Mouse (Mus musculus) stomach, embryonic 14.5 days (tissue): Measurements from ENCODE around the gene Grik5. TPM values are rescaled to one million over a fixed set of nuclear protein-coding genes. Genes with fewer than 3 reads are reported as not detected.

ENCODE experiments used
- ATAC-seq: fragments of 200-750 bp; cut with Nextera tagmentation; 2 replicates; pipeline ENCODE4 v1.8.0; 2017; ENCODE audit warnings: low read depth, moderate TSS enrichment; ENCODE audit not compliant: insufficient number of reproducible peaks, insufficient read depth, low FRiP score
- H3K27ac ChIP-seq: fragments of 300-500 bp; sonication (generic); 2 replicates; pipeline ENCODE4 v1.5.1; 2014; ENCODE audit warnings: mild to moderate bottlenecking, low read length, moderate library complexity, mixed read lengths
- H3K27me3 ChIP-seq: fragments of 300-500 bp; sonication (generic); 2 replicates; pipeline ENCODE4 v1.6.1; 2014; ENCODE audit warnings: low read length, control low read depth, mixed read lengths; ENCODE audit not compliant: control insufficient read depth, insufficient read depth
- H3K36me3 ChIP-seq: fragments of 300-500 bp; sonication (generic); 2 replicates; pipeline ENCODE4 v1.6.1; 2014; ENCODE audit warnings: mild to moderate bottlenecking, control low read depth, low read length, moderate library complexity, mixed read lengths; ENCODE audit not compliant: control insufficient read depth, insufficient read depth
- H3K4me1 ChIP-seq: fragments of 300-500 bp; sonication (generic); 2 replicates; pipeline ENCODE4 v1.6.1; 2014; ENCODE audit warnings: low read length, control low read depth, mixed read lengths; ENCODE audit not compliant: control insufficient read depth, insufficient read depth
- H3K4me2 ChIP-seq: fragments of 300-500 bp; sonication (generic); replicated peaks from 2 replicates; pipeline ENCODE4 v1.6.1; 2014; ENCODE audit warnings: low read depth, low read length, control low read depth
- H3K4me3 ChIP-seq: fragments of 300-500 bp; sonication (generic); 2 replicates; pipeline ENCODE4 v1.5.1; 2014; ENCODE audit warnings: low read depth, low read length, control low read depth
- H3K9ac ChIP-seq: fragments of 300-500 bp; sonication (generic); replicated peaks from 2 replicates; pipeline ENCODE4 v1.6.1; 2014; ENCODE audit warnings: low read depth, mild to moderate bottlenecking, control low read depth, low read length, moderate library complexity, mixed read lengths
- H3K9me3 ChIP-seq: fragments of 300-500 bp; sonication (generic); 2 replicates; pipeline ENCODE4 v1.6.1; 2016; ENCODE audit warnings: low read depth, low read length, control low read depth; ENCODE audit not compliant: control insufficient read depth
- WGBS: fragments of 180-500 bp; shearing (Covaris S2); extraction: QIAGEN DNeasy Blood & Tissue Kit; methylation state at CpG from one replicate; pipeline ENCODE4 v1.1.7; 2014; 5-methylcytosine and 5-hydroxymethylcytosine counted together
- polyA plus RNA-seq: library from polyadenylated mRNA; unstranded; fragments of >200 nt; fragmentation: Nextera tagmentation; extraction: Ambion mirVana; gene quantifications from 2 replicates; pipeline ENCODE4 v1.2.1, GENCODE M21; 2014

Grik5 gene
- polyA plus RNA-seq, 1 experiment from 2014 or later = 12.3 TPM

GRCm38 (mm10) chr7:25087256-25087912 is 15.2 kb upstream of the Grik5 start:
- ATAC-seq = no peak
- Histone ChIP-seq H3K27ac (no peak overlapping the region), H3K9me3 (no peaks in the 10 kb centered on the region), H3K36me3 (peaks cover 25% of the 10 kb centered on the region), H3K4me1 (no peaks in the 10 kb centered on the region; the same call in 1 of the 2 replicates), H3K27me3 (no peaks in the 10 kb centered on the region), H3K4me2 (no peak overlapping the region), H3K4me3 (no peak overlapping the region), H3K9ac (no peak overlapping the region)
- WGBS = 55% methylated on average over 10 of the region's 10 CpGs

DNA sequence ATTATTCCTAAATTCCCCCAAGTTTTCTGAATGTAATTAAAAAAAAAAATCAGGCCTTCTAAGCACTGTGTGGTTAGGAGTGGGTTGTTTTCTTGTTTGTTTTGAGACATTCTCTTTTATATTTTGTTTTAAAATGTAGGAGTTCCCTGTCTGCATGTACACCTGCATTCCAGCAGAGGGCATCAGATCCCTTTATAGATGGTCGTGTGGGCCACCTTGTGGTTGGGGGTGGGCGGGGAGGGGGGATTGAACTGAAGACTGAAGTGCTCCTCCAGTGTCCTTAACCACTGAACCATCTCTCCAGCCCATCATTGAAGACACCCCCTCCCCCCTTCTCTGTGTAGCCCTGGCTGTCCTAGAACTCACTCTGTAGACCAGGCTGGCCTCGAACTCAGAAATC is 14.5 kb upstream of the Grik5 start:
- no peaks in the 10 kb centered on the region for H3K9me3 ChIP-seq
- H3K9ac ChIP-seq = no peak overlapping the region
- H3K4me1 ChIP-seq = no peaks in the 10 kb centered on the region; the same call in 1 of the 2 replicates
- H3K4me2 ChIP-seq = no peak overlapping the region
- ATAC-seq = no peak
- no peak overlapping the region for H3K4me3 ChIP-seq
- no peaks in the 10 kb centered on the region for H3K27me3 ChIP-seq
- 61% methylated on average over 3 of the region's 3 CpGs for WGBS
- peaks cover 32% of the 10 kb centered on the region for H3K36me3 ChIP-seq
- no peak overlapping the region for H3K27ac ChIP-seq

DNA sequence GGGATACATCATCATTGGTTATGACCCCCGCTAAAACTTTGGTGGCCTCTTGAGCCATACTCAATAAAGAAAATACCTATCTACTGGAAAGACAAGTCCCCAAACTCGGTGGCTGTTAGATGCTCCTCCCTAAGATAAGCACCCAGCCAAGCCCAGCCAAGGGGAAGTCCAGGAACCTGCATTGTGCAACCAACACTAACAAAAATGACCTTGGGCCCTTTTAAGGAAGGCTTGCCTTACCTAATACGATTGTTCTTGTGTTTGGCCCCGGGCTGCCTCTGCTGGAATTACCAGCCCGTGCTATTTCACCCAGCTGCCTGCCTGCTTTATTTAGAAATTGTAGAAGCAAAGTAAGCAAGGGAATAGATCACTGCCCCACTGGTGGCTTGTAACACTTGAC is 12.5 kb upstream of the Grik5 start:
- no peak for ATAC-seq
- 74% methylated on average over 5 of the region's 5 CpGs for WGBS
- no peak overlapping the region for H3K27ac ChIP-seq
- no peak overlapping the region for H3K4me3 ChIP-seq
- H3K9me3 ChIP-seq = no peaks in the 10 kb centered on the region
- no peak overlapping the region for H3K9ac ChIP-seq
- H3K27me3 ChIP-seq = no peaks in the 10 kb centered on the region
- H3K4me2 ChIP-seq = no peak overlapping the region
- no peaks in the 10 kb centered on the region; the same call in 1 of the 2 replicates for H3K4me1 ChIP-seq
- H3K36me3 ChIP-seq = peaks cover 53% of the 10 kb centered on the region

- WGBS = 77% methylated on average over 4 of the region's 4 CpGs
- Histone ChIP-seq H3K4me3 (no peak overlapping the region), H3K9me3 (no peaks in the 10 kb centered on the region), H3K27ac (no peak overlapping the region), H3K27me3 (no peaks in the 10 kb centered on the region), H3K4me1 (peaks cover 13% of the 10 kb centered on the region), H3K36me3 (peaks cover 56% of the 10 kb centered on the region), H3K4me2 (no peak overlapping the region), H3K9ac (no peak overlapping the region)
- ATAC-seq = no peak
Measured at GRCm38 (mm10) chr7:25082510-25082909, 10.4 kb upstream of the Grik5 start.

DNA sequence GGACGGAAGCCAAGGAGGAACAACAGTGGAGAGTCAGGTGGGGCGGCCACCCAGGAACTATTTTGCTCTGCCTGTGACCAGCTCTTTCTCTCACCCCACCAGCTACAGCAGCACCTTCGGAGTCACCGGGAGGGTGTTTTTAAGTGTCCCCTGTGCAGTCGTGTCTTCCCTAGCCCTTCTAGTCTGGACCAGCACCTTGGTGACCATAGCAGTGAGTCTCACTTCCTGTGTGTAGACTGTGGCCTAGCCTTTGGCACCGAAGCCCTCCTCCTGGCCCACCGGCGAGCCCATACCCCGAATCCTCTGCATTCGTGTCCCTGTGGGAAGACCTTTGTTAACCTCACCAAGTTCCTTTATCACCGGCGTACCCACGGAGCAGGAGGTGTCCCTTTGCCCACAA is 8.3 kb upstream of the Grik5 start:
- H3K9ac ChIP-seq = no peak overlapping the region
- ATAC-seq = no peak
- peaks cover 56% of the 10 kb centered on the region for H3K36me3 ChIP-seq
- H3K4me1 ChIP-seq = peaks cover 13% of the 10 kb centered on the region
- no peak overlapping the region for H3K27ac ChIP-seq
- H3K4me3 ChIP-seq = no peak overlapping the region
- no peaks in the 10 kb centered on the region for H3K27me3 ChIP-seq
- WGBS = 96% methylated on average over 13 of the region's 13 CpGs
- no peaks in the 10 kb centered on the region for H3K9me3 ChIP-seq
- no peak overlapping the region for H3K4me2 ChIP-seq

GRCm38 (mm10) chr7:25079496-25080026 is 7.4 kb upstream of the Grik5 start:
- H3K4me1 ChIP-seq = peaks cover 13% of the 10 kb centered on the region
- no peak overlapping the region for H3K4me2 ChIP-seq
- peaks cover 48% of the 10 kb centered on the region for H3K36me3 ChIP-seq
- no peak for ATAC-seq
- H3K9me3 ChIP-seq = no peaks in the 10 kb centered on the region
- H3K27me3 ChIP-seq = no peaks in the 10 kb centered on the region
- WGBS = 78% methylated on average over 12 of the region's 12 CpGs
- no peak overlapping the region for H3K4me3 ChIP-seq
- no peak overlapping the region for H3K27ac ChIP-seq
- H3K9ac ChIP-seq = no peak overlapping the region

DNA sequence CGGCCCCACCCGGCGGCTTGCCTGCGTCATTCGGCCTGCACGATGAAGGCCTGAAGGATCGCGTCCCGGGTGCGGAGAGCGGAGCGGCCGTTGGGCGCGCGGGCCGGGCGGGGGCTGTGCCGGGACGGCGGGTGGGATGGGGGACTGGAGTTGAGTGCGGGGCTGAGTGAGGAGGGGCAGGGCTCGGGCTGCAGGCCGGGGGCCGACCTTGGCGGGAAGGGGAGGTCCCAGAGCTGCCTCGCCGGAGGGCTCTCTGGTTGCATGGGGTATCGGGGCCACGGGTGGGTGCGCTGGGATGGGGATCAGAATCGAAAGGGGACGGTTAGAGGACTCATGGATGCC is 5.2 kb upstream of the Grik5 start:
- Histone ChIP-seq H3K4me3 (peak overlapping the region; percentile 80), H3K27me3 (no peaks in the 10 kb centered on the region), H3K4me1 (peaks cover 22% of the 10 kb centered on the region), H3K9ac (peak overlapping the region; percentile 97), H3K36me3 (peaks cover 31% of the 10 kb centered on the region), H3K9me3 (no peaks in the 10 kb centered on the region), H3K27ac (peak overlapping the region; percentile 97), H3K4me2 (peak overlapping the region; percentile 84)
- peak; percentile 29; the same call in 1 of the 2 replicates for ATAC-seq
- WGBS = 0% methylated on average over 33 of the region's 33 CpGs

GRCm38 (mm10) chr7:25076663-25077413 is 4.7 kb upstream of the Grik5 start:
- H3K4me3 ChIP-seq = peak overlapping the region; percentile 80
- peaks cover 26% of the 10 kb centered on the region for H3K36me3 ChIP-seq
- peak; percentile 96 for ATAC-seq
- whole genome bisulfite sequencing = under 1% methylated on average over 56 of the region's 56 CpGs
- H3K9ac ChIP-seq = peak overlapping the region; percentile 97
- H3K27me3 ChIP-seq = no peaks in the 10 kb centered on the region
- H3K9me3 ChIP-seq = no peaks in the 10 kb centered on the region
- peaks cover 22% of the 10 kb centered on the region for H3K4me1 ChIP-seq
- H3K27ac ChIP-seq = peak overlapping the region; percentile 97
- H3K4me2 ChIP-seq = peak overlapping the region; percentile 71
